Mouse (Mus musculus) ES-E14 (cell line): ENCODE measurements at regions not wholly inside any gene's neighbourhood (a gene's known extent, or its start where the extent isn't known, plus 50 kb on each side); places are given as distances from the start of the nearest gene placed in this dataset.

Experiments
- DNase-seq: peaks from one replicate; pipeline ENCODE4 v3.0.0-alpha.2; 2013; ENCODE audit warnings: low read depth, low spot score
- H3K27ac ChIP-seq: 2 replicates; pipeline ENCODE4 v1.5.1; 2012; ENCODE audit warnings: low read depth, mild to moderate bottlenecking, low read length, moderate library complexity, mixed read lengths; ENCODE audit not compliant: poor library complexity, insufficient read depth, severe bottlenecking
- H3K36me3 ChIP-seq: 2 replicates; pipeline ENCODE4 v1.6.1; 2012; ENCODE audit warnings: mild to moderate bottlenecking, low read length, moderate library complexity, mixed read lengths; ENCODE audit not compliant: control insufficient read depth, poor library complexity, insufficient read depth, severe bottlenecking
- H3K4me1 ChIP-seq, 2 experiments: fragments of 150-350 bp in 1 of 2; sonication (generic) in 1 of 2; 2 replicates each; pipeline ENCODE4 v1.6.1; 2012; ENCODE audit warnings: low read length in 2 of 2, mild to moderate bottlenecking in 1 of 2, mixed read lengths in 1 of 2; ENCODE audit not compliant: control insufficient read depth in 2 of 2, insufficient read depth in 2 of 2, poor library complexity in 1 of 2
- H3K4me3 ChIP-seq, 2 experiments: fragments of 150-350 bp in 1 of 2; sonication (generic) in 1 of 2; 2 replicates each; pipeline ENCODE4 v1.5.1; 2012; ENCODE audit warnings: low read length in 2 of 2, low read depth in 1 of 2, mild to moderate bottlenecking in 1 of 2, mixed read lengths in 1 of 2; ENCODE audit not compliant: insufficient read depth in 1 of 2, poor library complexity in 1 of 2, severe bottlenecking in 1 of 2
- H3K9ac ChIP-seq: 2 replicates; pipeline ENCODE4 v1.6.1; 2012; ENCODE audit warnings: low read depth, mild to moderate bottlenecking, low read length, mixed read lengths; ENCODE audit not compliant: poor library complexity, insufficient read depth, severe bottlenecking
- H3K9me3 ChIP-seq: fragments of 150-350 bp; sonication (generic); 2 replicates; pipeline ENCODE4 v1.6.1; 2012; ENCODE audit warnings: low read depth, mild to moderate bottlenecking, low read length; ENCODE audit not compliant: control insufficient read depth, insufficient read depth
- CHD2 ChIP-seq: IDR thresholded peaks from 2 replicates; pipeline ENCODE4 v1.6.1; 2014; ENCODE audit warnings: mild to moderate bottlenecking, low read depth, low read length, inconsistent platforms
- HCFC1 ChIP-seq: IDR thresholded peaks from 2 replicates; pipeline ENCODE4 v1.6.1; 2012; ENCODE audit warnings: low read length, inconsistent platforms, borderline replicate concordance; ENCODE audit not compliant: insufficient read depth
- MAFK ChIP-seq: IDR thresholded peaks from 2 replicates; pipeline ENCODE4 v1.6.1; 2014; ENCODE audit warnings: mild to moderate bottlenecking, low read depth, low read length, inconsistent platforms; ENCODE audit not compliant: insufficient read depth
- ZC3H11A ChIP-seq: IDR thresholded peaks from 2 replicates; pipeline ENCODE4 v1.6.1; 2012; ENCODE audit warnings: low read depth, mild to moderate bottlenecking, inconsistent platforms, low read length, borderline replicate concordance
- ZNF384 ChIP-seq: IDR thresholded peaks from 2 replicates; pipeline ENCODE4 v1.6.1; 2012; ENCODE audit warnings: low read depth, low read length, inconsistent platforms
- in situ Hi-C, 2 experiments: fragments of 600-800 bp; cut with MboI; formaldehyde crosslinking; loops; one replicate each; pipeline ENCODE4 v1.15.1; 2025; ENCODE audit warnings: low sequenced_read_pairs in 2 of 2, inconsistent platforms in 1 of 2; ENCODE audit not compliant: unreplicated experiment in 2 of 2

- H3K36me3 ChIP-seq: no peaks in the 10 kb centered on the region
- H3K27ac ChIP-seq: no peak overlapping the region
- no peak for DNase-seq
- H3K4me1 ChIP-seq: no peaks in the 10 kb centered on the region; a peak in 1 of 4 replicates
- no peak overlapping the region for H3K9ac ChIP-seq
- no peak overlapping the region for H3K4me3 ChIP-seq
- no peaks in the 10 kb centered on the region for H3K9me3 ChIP-seq
- TF ChIP-seq HCFC1 (no peak), ZNF384 (no peak), MAFK (no peak)
- in situ Hi-C loops: no loop called here
Observed at GRCm38 (mm10) chr12:107713191-107713590, 224.8 kb downstream of the 3110018I06Rik start.

GRCm38 (mm10) chr12:107714846-107715245, 226.4 kb downstream of the 3110018I06Rik start:
- no peak for TF ChIP-seq MAFK
- TF ChIP-seq ZC3H11A: no peak
- no peak for TF ChIP-seq HCFC1
- no peak for TF ChIP-seq CHD2
- no peak for TF ChIP-seq ZNF384
- no peaks in the 10 kb centered on the region; a peak in 1 of 4 replicates for H3K4me1 ChIP-seq
- in situ Hi-C loops: no loop called here

GRCm38 (mm10) chr12:107715871-107716270, 227.4 kb downstream of the 3110018I06Rik start:
- Histone ChIP-seq H3K36me3 (no peaks in the 10 kb centered on the region), H3K4me3 (no peak overlapping the region), H3K4me1 (no peaks in the 10 kb centered on the region; a peak in 1 of 4 replicates), H3K9ac (no peak overlapping the region), H3K9me3 (no peaks in the 10 kb centered on the region), H3K27ac (no peak overlapping the region)
- DNase-seq: no peak
- TF ChIP-seq ZC3H11A (no peak), HCFC1 (no peak), MAFK (no peak), ZNF384 (no peak), CHD2 (no peak)
- in situ Hi-C loops: no loop called here

More at GRCm38 (mm10) chr12:107714846-107715245, 226.4 kb downstream of the 3110018I06Rik start:
- DNase-seq: no peak
- Histone ChIP-seq H3K9ac (no peak overlapping the region), H3K27ac (no peak overlapping the region), H3K4me3 (no peak overlapping the region), H3K9me3 (no peaks in the 10 kb centered on the region), H3K36me3 (no peaks in the 10 kb centered on the region)

- Histone ChIP-seq H3K9ac (no peak overlapping the region), H3K4me3 (no peak overlapping the region), H3K36me3 (no peaks in the 10 kb centered on the region), H3K27ac (no peak overlapping the region), H3K9me3 (no peaks in the 10 kb centered on the region), H3K4me1 (no peaks in the 10 kb centered on the region)
- in situ Hi-C loops: no loop called here
- no peak for DNase-seq
- TF ChIP-seq MAFK: no peak
- no peak for TF ChIP-seq ZNF384
- TF ChIP-seq ZC3H11A: no peak
- no peak for TF ChIP-seq CHD2
- TF ChIP-seq HCFC1: no peak
Observed at GRCm38 (mm10) chr12:107720941-107721340, 232.5 kb downstream of the 3110018I06Rik start.
